Mouse (Mus musculus): ENCODE results near the gene Cadps. TPM values are rescaled to one million over a fixed set of nuclear protein-coding genes. Genes with fewer than 3 reads are reported as not detected.

Gene Cadps
- polyA plus RNA-seq, 1 experiment: 6.0 TPM

DNA sequence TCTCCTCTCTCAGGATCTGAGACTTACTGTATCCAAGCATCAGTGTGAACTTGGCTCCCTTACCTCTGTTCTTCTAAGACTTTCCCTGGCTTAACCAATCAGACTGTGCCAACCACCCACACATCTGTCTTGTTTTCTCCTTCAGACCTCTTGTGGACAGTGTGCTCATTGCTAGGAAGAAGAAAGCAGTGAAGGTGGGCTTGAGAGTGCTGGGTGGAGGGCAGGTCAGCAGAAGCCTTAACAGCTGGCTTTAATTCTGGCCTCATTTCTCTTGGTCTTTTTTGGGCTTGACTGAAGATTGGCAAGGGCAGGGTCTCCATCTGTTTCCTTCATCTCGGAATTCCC lies 262.7 kb downstream of the Cadps start:
- no peak overlapping the region for H3K4me3 ChIP-seq (ENCODE audit: control insufficient read depth, insufficient read depth, low read length)
- H3K27me3 ChIP-seq (ENCODE audit: control insufficient read depth, insufficient read depth, low read length): no peaks in the 10 kb centered on the region
- H3K4me1 ChIP-seq (replicated peaks; ENCODE audit: control insufficient read depth, insufficient read depth, low read length): no peaks in the 10 kb centered on the region
- H3K36me3 ChIP-seq (ENCODE audit: control insufficient read depth, insufficient read depth, low read length): no peaks in the 10 kb centered on the region
- TF ChIP-seq POLR2A (IDR thresholded peaks at IDR 0.05; ENCODE audit: control insufficient read depth, extremely low read depth, insufficient read depth, low read length, poor library complexity) (no peak), CTCF (IDR thresholded peaks at IDR 0.05; ENCODE audit: borderline replicate concordance, control insufficient read depth, extremely low read depth, insufficient read depth, low read length, poor library complexity) (no peak)
- no peak overlapping the region for H3K27ac ChIP-seq (ENCODE audit: control insufficient read depth, insufficient read depth, low read length)
- no peak for DNase-seq
- WGBS: 86% methylated on average over 1 of the region's 1 CpGs

DNA sequence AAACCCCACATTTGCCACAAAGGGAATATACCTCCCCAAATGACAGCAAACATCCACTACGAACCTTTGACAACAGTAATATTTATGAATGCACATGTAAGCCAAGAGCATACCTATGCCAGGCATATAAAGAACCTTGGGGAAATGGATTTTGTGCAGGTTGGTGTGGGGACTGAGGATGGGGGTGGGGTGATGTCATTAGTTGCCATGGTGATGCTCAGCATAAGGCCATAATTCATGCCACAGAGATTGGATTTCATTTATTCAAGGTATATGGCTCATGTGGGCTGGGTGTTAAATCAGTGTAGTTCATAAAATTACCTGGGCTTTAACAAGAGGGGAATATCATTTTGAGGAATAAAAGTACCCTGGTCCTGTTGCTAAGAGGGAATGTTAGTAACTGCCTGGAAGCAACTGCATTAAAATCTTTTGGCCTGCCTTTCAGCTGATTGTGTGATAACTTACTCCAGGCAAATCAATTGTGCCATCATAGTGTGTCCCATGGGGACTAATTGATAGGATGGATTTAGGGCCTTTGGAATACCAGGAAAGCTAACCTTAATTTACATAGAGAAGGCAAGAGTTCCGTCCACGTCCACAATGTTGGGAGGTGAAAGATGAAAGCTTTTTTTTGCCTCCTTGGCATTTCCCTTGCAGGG lies 263.2 kb downstream of the Cadps start:
- no peaks in the 10 kb centered on the region for H3K36me3 ChIP-seq (ENCODE audit: control insufficient read depth, insufficient read depth, low read length)
- no peak overlapping the region for H3K27ac ChIP-seq (ENCODE audit: control insufficient read depth, insufficient read depth, low read length)
- no peak overlapping the region for H3K4me3 ChIP-seq (ENCODE audit: control insufficient read depth, insufficient read depth, low read length)
- no peaks in the 10 kb centered on the region for H3K4me1 ChIP-seq (replicated peaks; ENCODE audit: control insufficient read depth, insufficient read depth, low read length)
- no peak for TF ChIP-seq POLR2A (IDR thresholded peaks at IDR 0.05; ENCODE audit: control insufficient read depth, extremely low read depth, insufficient read depth, low read length, poor library complexity)
- TF ChIP-seq CTCF (IDR thresholded peaks at IDR 0.05; ENCODE audit: borderline replicate concordance, control insufficient read depth, extremely low read depth, insufficient read depth, low read length, poor library complexity): no peak
- WGBS: 95% methylated on average over 3 of the region's 3 CpGs
- no peaks in the 10 kb centered on the region for H3K27me3 ChIP-seq (ENCODE audit: control insufficient read depth, insufficient read depth, low read length)
- DNase-seq: no peak

DNA sequence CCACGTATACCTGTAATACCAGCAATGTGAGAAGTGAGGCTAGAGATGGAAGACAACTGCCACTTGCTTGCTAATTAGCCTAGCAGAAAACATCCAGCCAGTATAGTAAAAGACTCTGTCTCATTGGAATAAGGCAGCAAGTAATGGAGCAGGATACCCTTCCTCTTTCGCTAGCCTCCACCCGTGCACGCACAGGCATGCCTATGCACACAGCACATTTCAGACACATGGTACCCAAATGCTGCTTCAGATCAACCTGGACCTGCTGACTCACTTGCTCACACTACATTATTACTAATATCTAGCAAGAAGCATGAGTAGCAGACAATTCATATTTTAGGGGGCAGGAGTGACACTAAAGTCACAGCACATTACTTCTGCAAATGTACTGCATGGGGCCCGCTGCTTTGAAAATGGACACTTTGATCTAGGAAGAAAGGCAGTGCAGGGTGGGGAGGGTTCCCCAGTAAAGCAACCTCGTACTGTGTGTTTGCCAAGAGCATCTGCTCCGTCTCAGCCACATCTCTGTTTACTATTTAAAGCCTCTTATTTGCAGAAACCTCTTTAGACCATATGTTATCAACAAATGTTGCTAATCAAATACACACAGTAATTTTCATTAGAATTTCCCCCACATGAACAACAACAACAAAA lies 263.8 kb downstream of the Cadps start:
- H3K4me1 ChIP-seq (replicated peaks; ENCODE audit: control insufficient read depth, insufficient read depth, low read length): no peaks in the 10 kb centered on the region
- H3K4me3 ChIP-seq (ENCODE audit: control insufficient read depth, insufficient read depth, low read length): no peak overlapping the region
- no peaks in the 10 kb centered on the region for H3K27me3 ChIP-seq (ENCODE audit: control insufficient read depth, insufficient read depth, low read length)
- TF ChIP-seq CTCF (IDR thresholded peaks at IDR 0.05; ENCODE audit: borderline replicate concordance, control insufficient read depth, extremely low read depth, insufficient read depth, low read length, poor library complexity): no peak
- no peak for TF ChIP-seq POLR2A (IDR thresholded peaks at IDR 0.05; ENCODE audit: control insufficient read depth, extremely low read depth, insufficient read depth, low read length, poor library complexity)
- no peak for DNase-seq
- WGBS: 86% methylated on average over 7 of the region's 7 CpGs
- no peaks in the 10 kb centered on the region for H3K36me3 ChIP-seq (ENCODE audit: control insufficient read depth, insufficient read depth, low read length)
- H3K27ac ChIP-seq (ENCODE audit: control insufficient read depth, insufficient read depth, low read length): no peak overlapping the region

DNA sequence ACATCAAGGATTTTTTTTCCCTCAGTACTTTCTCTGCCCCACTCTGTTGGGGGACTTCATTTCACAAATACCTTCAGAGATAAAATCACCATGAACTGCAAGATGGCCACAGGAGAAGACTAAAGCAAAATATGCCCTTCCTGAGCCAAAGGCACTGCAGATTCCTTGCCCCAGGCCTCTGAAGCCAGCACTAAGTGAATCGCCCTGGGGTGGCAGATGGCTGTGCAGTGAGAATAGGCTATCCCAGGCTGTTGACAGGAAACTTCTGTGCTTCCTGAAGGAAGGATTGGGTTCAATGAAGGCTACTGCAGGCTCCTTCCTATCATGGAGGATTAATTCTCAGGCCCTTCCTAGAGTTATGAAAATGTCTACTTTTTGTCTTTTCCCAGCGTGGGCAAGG lies 268.4 kb downstream of the Cadps start:
- Histone ChIP-seq H3K4me1 (replicated peaks; ENCODE audit: control insufficient read depth, insufficient read depth, low read length) (no peaks in the 10 kb centered on the region), H3K4me3 (ENCODE audit: control insufficient read depth, insufficient read depth, low read length) (no peak overlapping the region), H3K36me3 (ENCODE audit: control insufficient read depth, insufficient read depth, low read length) (no peaks in the 10 kb centered on the region), H3K27ac (ENCODE audit: control insufficient read depth, insufficient read depth, low read length) (no peak overlapping the region), H3K27me3 (ENCODE audit: control insufficient read depth, insufficient read depth, low read length) (no peaks in the 10 kb centered on the region)
- DNase-seq: no peak
- 76% methylated on average over 2 of the region's 2 CpGs for WGBS
- TF ChIP-seq CTCF (IDR thresholded peaks at IDR 0.05; ENCODE audit: borderline replicate concordance, control insufficient read depth, extremely low read depth, insufficient read depth, low read length, poor library complexity): no peak
- TF ChIP-seq POLR2A (IDR thresholded peaks at IDR 0.05; ENCODE audit: control insufficient read depth, extremely low read depth, insufficient read depth, low read length, poor library complexity): no peak

- H3K4me1 ChIP-seq (replicated peaks; ENCODE audit: control insufficient read depth, insufficient read depth, low read length): no peaks in the 10 kb centered on the region
- no peaks in the 10 kb centered on the region for H3K27me3 ChIP-seq (ENCODE audit: control insufficient read depth, insufficient read depth, low read length)
- no peak overlapping the region for H3K4me3 ChIP-seq (ENCODE audit: control insufficient read depth, insufficient read depth, low read length)
- no peak overlapping the region for H3K27ac ChIP-seq (ENCODE audit: control insufficient read depth, insufficient read depth, low read length)
- DNase-seq: no peak
- WGBS: 62% methylated on average over 6 of the region's 6 CpGs
- no peaks in the 10 kb centered on the region for H3K36me3 ChIP-seq (ENCODE audit: control insufficient read depth, insufficient read depth, low read length)
- TF ChIP-seq POLR2A (IDR thresholded peaks at IDR 0.05; ENCODE audit: control insufficient read depth, extremely low read depth, insufficient read depth, low read length, poor library complexity) (no peak), CTCF (IDR thresholded peaks at IDR 0.05; ENCODE audit: borderline replicate concordance, control insufficient read depth, extremely low read depth, insufficient read depth, low read length, poor library complexity) (no peak)
Observed at GRCm38 (mm10) chr14:12551353-12551752, 271.5 kb downstream of the Cadps start.

- WGBS: 70% methylated on average over 5 of the region's 5 CpGs
- no peak for TF ChIP-seq POLR2A (IDR thresholded peaks at IDR 0.05; ENCODE audit: control insufficient read depth, extremely low read depth, insufficient read depth, low read length, poor library complexity)
- TF ChIP-seq CTCF (IDR thresholded peaks at IDR 0.05; ENCODE audit: borderline replicate concordance, control insufficient read depth, extremely low read depth, insufficient read depth, low read length, poor library complexity): no peak
- Histone ChIP-seq H3K4me1 (replicated peaks; ENCODE audit: control insufficient read depth, insufficient read depth, low read length) (no peaks in the 10 kb centered on the region), H3K27me3 (ENCODE audit: control insufficient read depth, insufficient read depth, low read length) (no peaks in the 10 kb centered on the region), H3K4me3 (ENCODE audit: control insufficient read depth, insufficient read depth, low read length) (no peak overlapping the region), H3K36me3 (ENCODE audit: control insufficient read depth, insufficient read depth, low read length) (no peaks in the 10 kb centered on the region), H3K27ac (ENCODE audit: control insufficient read depth, insufficient read depth, low read length) (no peak overlapping the region)
- DNase-seq: no peak
Observed at GRCm38 (mm10) chr14:12550931-12551330, 271.9 kb downstream of the Cadps start.
